Mouse (Mus musculus) heart, postnatal 0 days (tissue): ENCODE measurements at regions not wholly inside any gene's neighbourhood (a gene's known extent, or its start where the extent isn't known, plus 50 kb on each side); places are given as distances from the start of the nearest gene placed in this dataset.

Experiments
- ATAC-seq: fragments of 200-750 bp; cut with Nextera tagmentation; 2 replicates; pipeline ENCODE4 v1.8.0; 2017; ENCODE audit warnings: low read depth, moderate number of reproducible peaks, moderate library complexity; ENCODE audit not compliant: insufficient read depth
- DNase-seq: peaks from one replicate; pipeline ENCODE4 v3.0.0-alpha.2; 2016; ENCODE audit warnings: low spot score
- H3K27ac ChIP-seq: fragments of 300-500 bp; sonication (generic); 2 replicates; pipeline ENCODE4 v1.5.1; 2014; ENCODE audit warnings: low read depth, mild to moderate bottlenecking
- H3K27me3 ChIP-seq: fragments of 300-500 bp; sonication (generic); 2 replicates; pipeline ENCODE4 v1.6.1; 2014; ENCODE audit warnings: low read length, mixed read lengths; ENCODE audit not compliant: control insufficient read depth, insufficient read depth
- H3K36me3 ChIP-seq: fragments of 300-500 bp; sonication (generic); replicated peaks from 2 replicates; pipeline ENCODE4 v1.6.1; 2014; ENCODE audit warnings: low read length, mixed read lengths; ENCODE audit not compliant: control insufficient read depth, insufficient read depth
- H3K4me1 ChIP-seq: fragments of 300-500 bp; sonication (generic); 2 replicates; pipeline ENCODE4 v1.6.1; 2014; ENCODE audit warnings: antibody characterized with exemption; ENCODE audit not compliant: control insufficient read depth, insufficient read depth
- H3K4me2 ChIP-seq: fragments of 300-500 bp; sonication (generic); 2 replicates; pipeline ENCODE4 v1.6.1; 2014; ENCODE audit warnings: low read depth, mild to moderate bottlenecking, low read length, moderate library complexity
- H3K4me3 ChIP-seq: fragments of 300-500 bp; sonication (generic); 2 replicates; pipeline ENCODE4 v1.5.1; 2014; ENCODE audit warnings: low read depth, low read length
- H3K9ac ChIP-seq: fragments of 300-500 bp; sonication (generic); replicated peaks from 2 replicates; pipeline ENCODE4 v1.6.1; 2014; ENCODE audit warnings: low read depth, low read length, mixed read lengths
- H3K9me3 ChIP-seq: fragments of 300-500 bp; sonication (generic); replicated peaks from 2 replicates; pipeline ENCODE4 v1.6.1; 2016; ENCODE audit warnings: low read length; ENCODE audit not compliant: control insufficient read depth
- CTCF ChIP-seq: IDR thresholded peaks from 2 replicates; pipeline ENCODE4 v1.5.1; 2016; ENCODE audit warnings: antibody characterized with exemption, control low read depth, low read depth
- EP300 ChIP-seq: IDR thresholded peaks from 2 replicates; pipeline ENCODE4 v1.6.1; 2016; ENCODE audit warnings: antibody characterized with exemption, low read depth
- whole genome bisulfite sequencing: fragments of 180-500 bp; shearing (Covaris S2); extraction: QIAGEN DNeasy Blood & Tissue Kit; methylation state at CpG from one replicate; pipeline ENCODE4 v1.1.7; 2014; 5-methylcytosine and 5-hydroxymethylcytosine counted together

DNA sequence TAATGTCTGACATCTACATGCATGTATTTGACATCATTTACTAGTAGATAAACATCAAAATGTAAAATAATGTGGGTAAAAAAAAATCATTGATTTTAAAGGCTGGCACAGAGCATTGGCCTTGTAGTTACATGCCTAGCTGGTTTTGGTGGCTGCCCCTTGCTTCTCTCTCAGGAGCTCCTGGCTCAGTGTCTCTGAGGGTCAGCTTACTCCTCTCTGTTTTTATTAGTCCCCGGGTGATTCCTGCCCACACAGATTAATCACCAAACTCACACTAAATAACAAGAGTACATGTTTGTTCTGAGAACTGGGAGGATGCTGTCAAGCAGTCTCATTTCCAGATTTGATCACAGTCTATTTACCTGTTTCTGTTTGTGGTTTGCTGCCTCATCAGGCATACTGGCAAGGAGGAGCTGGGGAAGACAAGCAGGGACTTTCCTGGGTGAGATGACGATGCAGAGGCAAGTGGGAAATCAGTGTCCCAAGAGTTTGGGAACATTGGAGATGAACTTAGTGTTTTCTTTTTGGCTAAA lies 422.7 kb upstream of the Htr2a start:
- Histone ChIP-seq H3K27me3 (no peaks in the 10 kb centered on the region), H3K27ac (no peak overlapping the region), H3K9ac (no peak overlapping the region), H3K9me3 (no peaks in the 10 kb centered on the region), H3K4me2 (no peak overlapping the region), H3K4me1 (no peaks in the 10 kb centered on the region), H3K36me3 (no peaks in the 10 kb centered on the region), H3K4me3 (no peak overlapping the region)
- no peak for TF ChIP-seq EP300
- no peak for TF ChIP-seq CTCF
- no peak for ATAC-seq
- DNase-seq: no peak
- WGBS: 68% methylated on average over 2 of the region's 2 CpGs

DNA sequence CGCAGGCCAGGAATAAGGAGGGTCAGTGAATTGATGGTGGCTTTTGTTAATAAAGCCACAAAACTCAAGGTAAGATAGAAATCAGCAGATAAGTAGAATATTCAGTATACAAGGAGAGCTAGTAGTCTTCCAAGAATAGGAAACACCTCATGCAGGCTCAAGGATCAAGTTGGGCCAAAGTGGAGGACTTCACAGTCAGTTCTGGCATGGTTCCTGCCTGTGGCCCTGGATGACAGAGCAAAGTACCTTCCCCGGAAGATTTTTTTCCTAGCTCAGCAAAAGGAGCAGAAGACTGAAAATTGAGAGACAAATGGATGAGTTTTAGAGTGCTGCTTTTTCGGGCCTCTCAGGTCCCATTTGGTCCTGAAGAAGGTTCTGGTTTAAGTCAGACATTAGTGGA lies 420.9 kb upstream of the Htr2a start:
- H3K27me3 ChIP-seq: no peaks in the 10 kb centered on the region
- no peaks in the 10 kb centered on the region for H3K36me3 ChIP-seq
- no peak overlapping the region for H3K4me2 ChIP-seq
- no peak overlapping the region for H3K4me3 ChIP-seq
- no peak for DNase-seq
- H3K27ac ChIP-seq: no peak overlapping the region
- ATAC-seq: no peak
- H3K4me1 ChIP-seq: no peaks in the 10 kb centered on the region
- no peak for TF ChIP-seq EP300
- TF ChIP-seq CTCF: no peak
- WGBS: 80% methylated on average over 3 of the region's 3 CpGs
- H3K9ac ChIP-seq: no peak overlapping the region
- no peaks in the 10 kb centered on the region for H3K9me3 ChIP-seq

DNA sequence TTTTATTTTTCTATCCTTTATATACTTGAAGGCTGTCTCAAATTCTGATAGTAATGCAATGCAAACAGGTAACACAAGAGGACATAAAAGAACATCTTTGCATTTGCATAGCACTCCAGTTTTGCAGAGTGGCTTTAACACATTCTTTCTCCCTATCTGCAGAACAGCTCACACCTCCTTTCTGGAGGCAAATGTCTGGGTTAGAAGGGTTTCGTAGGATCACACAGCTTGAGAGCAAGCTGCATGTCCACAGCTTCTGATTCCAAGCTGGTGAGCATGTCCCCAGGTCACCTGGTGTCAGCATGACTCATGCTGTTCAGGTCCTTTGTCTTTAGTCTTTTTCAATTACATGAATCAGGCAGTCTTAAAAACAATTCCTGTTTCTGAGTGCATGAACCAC lies 418.5 kb upstream of the Htr2a start:
- ATAC-seq: no peak
- 67% methylated on average over 1 of the region's 1 CpGs for WGBS
- Histone ChIP-seq H3K9ac (no peak overlapping the region), H3K4me3 (no peak overlapping the region), H3K36me3 (no peaks in the 10 kb centered on the region), H3K27ac (no peak overlapping the region), H3K9me3 (no peaks in the 10 kb centered on the region), H3K27me3 (no peaks in the 10 kb centered on the region), H3K4me2 (no peak overlapping the region), H3K4me1 (no peaks in the 10 kb centered on the region)
- DNase-seq: no peak
- TF ChIP-seq EP300 (no peak), CTCF (no peak)

DNA sequence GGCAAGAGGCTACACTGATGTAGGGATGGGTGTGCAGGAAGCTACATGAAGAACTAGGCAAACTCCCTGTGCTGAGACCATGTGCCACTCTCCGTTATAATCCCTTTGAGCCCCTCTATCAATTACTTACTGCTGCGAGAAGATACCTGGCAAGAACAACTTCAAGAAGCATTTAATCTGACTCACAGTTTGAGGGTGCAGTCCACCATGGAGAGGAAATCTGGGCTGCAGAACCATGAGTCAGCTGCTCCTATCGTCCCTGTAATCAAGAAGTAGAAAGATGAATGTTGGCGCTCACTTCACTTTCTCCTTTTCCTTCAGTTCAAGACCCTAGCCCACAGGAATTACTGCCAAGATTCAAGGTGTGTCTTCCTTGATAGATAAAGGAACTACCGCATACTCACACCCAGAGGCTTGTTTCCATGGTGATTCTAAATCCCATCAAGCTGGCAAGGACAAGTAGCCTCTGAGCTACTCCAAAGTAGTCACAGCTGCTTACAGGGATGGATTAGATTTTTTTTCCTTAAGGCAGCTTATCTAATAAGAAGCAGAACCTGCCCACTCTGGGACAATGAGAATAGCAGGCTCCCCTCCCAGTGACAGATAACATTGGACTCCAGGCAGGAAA lies 411.0 kb upstream of the Htr2a start:
- Histone ChIP-seq H3K27me3 (no peaks in the 10 kb centered on the region), H3K4me2 (no peak overlapping the region), H3K36me3 (no peaks in the 10 kb centered on the region), H3K9ac (no peak overlapping the region), H3K27ac (no peak overlapping the region), H3K4me3 (no peak overlapping the region), H3K9me3 (no peaks in the 10 kb centered on the region), H3K4me1 (no peaks in the 10 kb centered on the region)
- ATAC-seq (no peak), DNase-seq (no peak)
- WGBS: 56% methylated on average over 5 of the region's 5 CpGs
- TF ChIP-seq CTCF: no peak
- no peak for TF ChIP-seq EP300

DNA sequence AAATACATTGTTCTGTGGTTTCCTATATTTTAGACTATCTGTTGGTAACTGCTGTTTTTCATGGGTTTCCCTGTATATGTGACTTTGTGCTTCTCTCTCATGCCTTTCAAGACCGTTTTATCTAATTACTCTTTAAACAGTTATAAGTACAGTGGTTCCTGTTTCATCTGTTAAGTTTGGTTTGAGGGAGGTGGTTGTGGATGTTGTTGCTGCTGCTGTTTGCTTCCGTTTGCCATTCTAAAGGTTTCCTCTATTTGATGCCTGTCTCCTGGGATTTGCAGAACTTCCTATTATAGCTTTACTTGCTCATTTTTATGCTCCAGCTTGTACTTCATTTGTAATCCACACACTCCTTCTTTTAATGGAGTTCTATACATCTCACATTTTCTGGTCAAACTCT lies 400.4 kb upstream of the Htr2a start:
- no peak overlapping the region for H3K9ac ChIP-seq
- no peaks in the 10 kb centered on the region for H3K9me3 ChIP-seq
- no peak for ATAC-seq
- TF ChIP-seq EP300: no peak
- TF ChIP-seq CTCF: no peak
- no peak overlapping the region for H3K4me3 ChIP-seq
- no peak for DNase-seq
- 36% methylated on average over 2 of the region's 2 CpGs for WGBS
- H3K27ac ChIP-seq: no peak overlapping the region
- H3K4me2 ChIP-seq: no peak overlapping the region
- no peaks in the 10 kb centered on the region for H3K36me3 ChIP-seq
- H3K4me1 ChIP-seq: no peaks in the 10 kb centered on the region
- H3K27me3 ChIP-seq: no peaks in the 10 kb centered on the region
